Mouse (Mus musculus) ES-E14 (cell line): ENCODE data around the gene Cabp4.

Experiments
- CHD2 ChIP-seq: IDR thresholded peaks from 2 replicates; pipeline ENCODE4 v1.6.1; 2014; ENCODE audit warnings: mild to moderate bottlenecking, low read depth, low read length, inconsistent platforms
- HCFC1 ChIP-seq: IDR thresholded peaks from 2 replicates; pipeline ENCODE4 v1.6.1; 2012; ENCODE audit warnings: low read length, inconsistent platforms, borderline replicate concordance; ENCODE audit not compliant: insufficient read depth
- MAFK ChIP-seq: IDR thresholded peaks from 2 replicates; pipeline ENCODE4 v1.6.1; 2014; ENCODE audit warnings: mild to moderate bottlenecking, low read depth, low read length, inconsistent platforms; ENCODE audit not compliant: insufficient read depth
- ZNF384 ChIP-seq: IDR thresholded peaks from 2 replicates; pipeline ENCODE4 v1.6.1; 2012; ENCODE audit warnings: low read depth, low read length, inconsistent platforms

DNA sequence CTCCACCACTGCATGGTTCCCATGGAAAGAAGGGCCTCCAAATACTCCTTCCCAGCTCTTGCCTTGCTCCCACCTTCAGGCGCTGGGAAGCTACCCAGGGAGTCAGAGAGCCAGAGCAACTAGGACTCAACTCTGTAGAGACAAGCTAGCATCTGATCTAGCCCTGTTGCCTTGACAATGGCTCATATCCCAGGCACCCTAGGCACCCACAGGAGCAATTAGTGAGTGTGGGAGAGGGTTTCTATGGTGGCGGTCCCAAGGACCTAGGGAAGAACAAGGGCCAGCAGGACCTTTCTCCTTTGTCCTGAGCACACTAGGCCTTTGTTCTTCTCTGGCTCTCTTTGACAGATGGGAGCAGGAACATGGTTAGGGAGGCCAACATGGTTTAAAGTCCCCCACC, 39.9 kb upstream of the Cabp4 start:
- no peak for TF ChIP-seq ZNF384
- no peak for TF ChIP-seq MAFK
- no peak for TF ChIP-seq HCFC1
- TF ChIP-seq CHD2 = no peak
